Mouse (Mus musculus) embryonic facial prominence, embryonic 10.5 days (tissue): Measurements from ENCODE around the gene Rho. TPM values are rescaled to one million over a fixed set of nuclear protein-coding genes. Genes with fewer than 3 reads are reported as not detected.

Experiments
- DNase-seq: peaks from one replicate; pipeline ENCODE4 v3.0.0-alpha.2; 2017; ENCODE audit warnings: low spot score
- H3K27ac ChIP-seq: fragments of 300-500 bp; sonication (generic); replicated peaks from 2 replicates; pipeline ENCODE4 v1.5.1; 2016; ENCODE audit warnings: mild to moderate bottlenecking
- H3K27me3 ChIP-seq: fragments of 300-500 bp; sonication (generic); replicated peaks from 2 replicates; pipeline ENCODE4 v1.6.1; 2016; ENCODE audit warnings: low read depth, mild to moderate bottlenecking; ENCODE audit not compliant: poor library complexity, severe bottlenecking
- H3K36me3 ChIP-seq: fragments of 300-500 bp; sonication (generic); replicated peaks from 2 replicates; pipeline ENCODE4 v1.6.1; 2016; ENCODE audit warnings: mild to moderate bottlenecking, moderate library complexity
- H3K4me1 ChIP-seq: fragments of 300-500 bp; sonication (generic); 2 replicates; pipeline ENCODE4 v1.6.1; 2016
- H3K4me3 ChIP-seq: fragments of 300-500 bp; sonication (generic); 2 replicates; pipeline ENCODE4 v1.5.1; 2016; ENCODE audit warnings: mild to moderate bottlenecking, moderate library complexity
- H3K9me3 ChIP-seq: fragments of 300-500 bp; sonication (generic); 2 replicates; pipeline ENCODE4 v1.6.1; 2016; ENCODE audit warnings: mild to moderate bottlenecking
- WGBS: fragments of 180-500 bp; shearing (Covaris S2); methylation state at CpG from one replicate; pipeline ENCODE4 v1.1.7; 2016; 5-methylcytosine and 5-hydroxymethylcytosine counted together
- polyA plus RNA-seq: library from polyadenylated mRNA; unstranded; fragments of >200 nt; fragmentation: Nextera tagmentation; extraction: Ambion mirVana; gene quantifications from 2 replicates; pipeline ENCODE4 v1.2.1, GENCODE M21; 2016

Gene Rho
- polyA plus RNA-seq, 1 experiment from 2014 or later: 0.51 TPM

DNA sequence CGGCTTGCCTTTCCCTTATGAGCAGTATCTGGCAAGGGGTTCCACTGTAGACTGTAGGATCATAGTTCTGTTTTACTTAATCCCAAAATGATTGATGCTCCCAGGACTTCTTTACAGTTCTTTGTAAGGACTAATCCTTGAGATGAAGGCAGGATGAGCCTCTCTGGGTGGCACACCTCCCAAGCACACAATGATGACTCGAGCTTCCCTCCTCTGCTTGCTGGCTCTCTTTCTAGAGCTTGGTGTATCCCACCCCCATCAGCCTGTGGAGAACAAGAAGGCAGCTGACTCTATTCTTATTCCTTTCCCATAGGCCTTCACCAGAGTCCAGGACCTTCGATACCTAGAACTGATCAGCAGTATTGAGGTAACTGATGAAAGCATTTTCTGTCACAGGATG is 29.0 kb upstream of the Rho start:
- no peak overlapping the region for H3K27ac ChIP-seq
- 86% methylated on average over 3 of the region's 3 CpGs for WGBS
- DNase-seq: no peak
- H3K9me3 ChIP-seq: no peaks in the 10 kb centered on the region
- peaks cover 64% of the 10 kb centered on the region for H3K36me3 ChIP-seq
- no peaks in the 10 kb centered on the region for H3K27me3 ChIP-seq
- H3K4me3 ChIP-seq: no peak overlapping the region
- peaks cover 37% of the 10 kb centered on the region for H3K4me1 ChIP-seq

DNA sequence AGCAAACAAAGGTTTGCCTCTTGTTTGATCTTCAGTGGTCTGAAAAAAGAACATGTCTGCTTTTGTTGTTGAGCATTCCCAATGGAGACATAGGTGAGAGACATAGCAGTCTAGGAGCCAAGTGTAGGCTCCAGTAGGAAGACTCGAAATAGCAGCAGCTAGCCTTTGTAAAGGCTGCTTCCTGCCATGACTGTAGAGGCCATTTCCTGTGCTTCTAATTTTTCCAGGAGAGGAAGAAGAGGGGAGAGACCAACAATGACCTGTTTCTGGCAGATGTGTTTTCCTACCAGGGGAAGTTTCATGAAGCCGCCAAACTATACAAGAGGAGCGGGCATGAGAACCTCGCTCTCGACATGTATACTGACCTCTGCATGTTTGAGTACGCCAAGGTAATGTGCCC is 26.0 kb upstream of the Rho start:
- WGBS: 89% methylated on average over 6 of the region's 6 CpGs
- Histone ChIP-seq H3K9me3 (no peaks in the 10 kb centered on the region), H3K4me3 (no peak overlapping the region), H3K27ac (no peak overlapping the region), H3K36me3 (peaks cover 54% of the 10 kb centered on the region), H3K27me3 (no peaks in the 10 kb centered on the region), H3K4me1 (peaks cover 41% of the 10 kb centered on the region)
- DNase-seq: no peak

DNA sequence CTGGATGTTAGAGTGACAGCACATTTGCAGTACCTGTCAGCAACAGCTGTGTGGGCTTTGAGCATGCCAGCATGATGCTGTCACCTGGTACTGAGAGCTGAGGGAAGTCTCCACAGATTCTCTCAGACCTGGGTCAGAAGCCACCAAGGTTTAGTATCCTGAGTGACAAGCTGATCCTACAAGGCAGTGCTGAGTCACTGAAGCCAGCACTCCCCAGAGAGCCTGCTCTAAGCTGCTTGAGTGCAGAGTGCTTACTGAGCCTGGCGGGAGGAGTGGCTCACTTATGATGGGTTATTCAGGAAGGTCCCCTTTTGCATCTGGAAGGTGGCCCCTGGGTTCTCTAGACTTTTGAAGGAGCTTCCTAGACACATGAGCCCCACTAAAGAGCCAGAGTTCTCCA is 25.1 kb upstream of the Rho start:
- Histone ChIP-seq H3K4me3 (no peak overlapping the region), H3K9me3 (no peaks in the 10 kb centered on the region), H3K36me3 (peaks cover 58% of the 10 kb centered on the region), H3K4me1 (peaks cover 37% of the 10 kb centered on the region), H3K27ac (no peak overlapping the region), H3K27me3 (no peaks in the 10 kb centered on the region)
- WGBS: 79% methylated on average over 1 of the region's 1 CpGs
- DNase-seq: no peak

DNA sequence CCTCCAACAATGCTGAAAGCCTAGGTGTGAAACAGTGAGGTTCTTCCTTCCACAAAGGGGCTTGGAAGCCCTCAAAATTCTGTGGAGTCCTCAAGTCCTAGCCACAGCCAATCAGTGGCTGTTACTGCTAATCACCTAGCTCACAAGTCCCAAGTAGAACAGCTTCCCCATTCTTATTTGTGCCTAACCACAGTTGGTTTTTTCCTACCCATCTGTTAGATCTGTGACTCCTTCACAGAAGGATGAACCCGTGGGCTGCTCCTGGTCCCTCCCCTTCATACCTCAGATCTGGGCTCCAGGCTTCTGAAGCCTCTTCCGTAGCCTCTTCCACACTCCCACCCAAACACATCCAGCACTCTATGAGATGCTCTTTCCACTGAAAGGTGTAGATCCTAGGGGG is 24.7 kb upstream of the Rho start:
- Histone ChIP-seq H3K4me3 (no peak overlapping the region), H3K4me1 (peaks cover 33% of the 10 kb centered on the region), H3K27me3 (no peaks in the 10 kb centered on the region), H3K27ac (no peak overlapping the region), H3K9me3 (no peaks in the 10 kb centered on the region), H3K36me3 (peaks cover 58% of the 10 kb centered on the region)
- DNase-seq: no peak
- WGBS: 82% methylated on average over 2 of the region's 2 CpGs

- H3K27ac ChIP-seq: no peak overlapping the region
- H3K4me1 ChIP-seq: peaks cover 32% of the 10 kb centered on the region
- no peaks in the 10 kb centered on the region for H3K9me3 ChIP-seq
- 59% methylated on average over 6 of the region's 6 CpGs for WGBS
- no peak for DNase-seq
- H3K36me3 ChIP-seq: peaks cover 47% of the 10 kb centered on the region
- no peaks in the 10 kb centered on the region for H3K27me3 ChIP-seq
- no peak overlapping the region for H3K4me3 ChIP-seq
Observed at GRCm38 (mm10) chr6:115908421-115908982, 23.0 kb upstream of the Rho start.

GRCm38 (mm10) chr6:115909052-115909451 is 22.5 kb upstream of the Rho start:
- H3K27me3 ChIP-seq: no peaks in the 10 kb centered on the region
- DNase-seq: no peak
- H3K27ac ChIP-seq: peak overlapping the region; percentile 30; the same call in 1 of the 2 replicates
- H3K9me3 ChIP-seq: no peaks in the 10 kb centered on the region
- H3K36me3 ChIP-seq: peaks cover 48% of the 10 kb centered on the region
- H3K4me1 ChIP-seq: peaks cover 32% of the 10 kb centered on the region
- H3K4me3 ChIP-seq: no peak overlapping the region
- WGBS: 62% methylated on average over 3 of the region's 3 CpGs

GRCm38 (mm10) chr6:115909940-115910339 is 21.6 kb upstream of the Rho start:
- no peaks in the 10 kb centered on the region for H3K27me3 ChIP-seq
- H3K36me3 ChIP-seq: peaks cover 44% of the 10 kb centered on the region
- peaks cover 29% of the 10 kb centered on the region for H3K4me1 ChIP-seq
- H3K9me3 ChIP-seq: no peaks in the 10 kb centered on the region
- H3K4me3 ChIP-seq: no peak overlapping the region
- no peak for DNase-seq
- WGBS: 62% methylated on average over 8 of the region's 8 CpGs
- no peak overlapping the region; the same call in 1 of the 2 replicates for H3K27ac ChIP-seq

DNA sequence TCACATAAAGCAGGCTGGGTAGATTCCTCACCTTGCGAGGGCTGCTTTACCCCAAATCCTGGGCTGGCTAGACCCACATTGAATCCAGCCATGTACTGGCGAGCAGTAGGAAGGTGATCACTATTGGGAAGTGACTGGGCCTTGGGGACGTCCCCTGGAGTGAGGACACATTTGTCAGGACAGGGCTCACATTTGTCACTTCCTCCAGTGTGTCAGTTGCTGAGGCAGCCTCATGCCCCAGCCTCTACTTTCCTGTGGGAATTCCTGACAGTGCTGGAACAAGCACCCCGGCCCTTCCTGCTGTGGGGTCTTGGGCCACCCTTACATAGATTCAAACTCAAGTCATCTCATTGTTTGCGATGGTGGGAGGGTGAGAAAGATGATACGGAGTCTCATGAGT is 19.8 kb upstream of the Rho start:
- Histone ChIP-seq H3K9me3 (no peaks in the 10 kb centered on the region), H3K27ac (no peak overlapping the region), H3K36me3 (peaks cover 30% of the 10 kb centered on the region), H3K4me1 (peaks cover 37% of the 10 kb centered on the region), H3K4me3 (no peak overlapping the region), H3K27me3 (no peaks in the 10 kb centered on the region)
- DNase-seq: no peak
- 84% methylated on average over 6 of the region's 6 CpGs for WGBS

DNA sequence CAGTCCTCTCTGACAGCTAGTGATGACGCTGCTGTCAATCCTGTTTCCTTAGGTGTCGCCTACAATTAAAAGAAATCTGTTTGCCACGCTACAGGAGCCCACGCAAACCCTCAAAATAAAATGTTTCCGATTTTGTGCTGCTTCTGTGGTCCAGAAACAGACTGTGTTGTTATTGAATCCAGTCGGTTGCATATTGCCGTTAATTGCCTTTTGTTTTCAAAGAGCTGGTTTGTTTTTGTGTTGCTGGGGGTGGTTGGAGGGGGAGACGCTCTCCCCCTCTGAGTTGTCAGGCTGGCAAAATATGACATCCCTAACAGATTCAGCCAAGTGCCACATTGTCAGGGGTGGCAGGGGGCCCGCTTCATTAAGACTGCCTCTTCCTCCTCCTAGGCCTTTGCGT is 18.1 kb upstream of the Rho start:
- DNase-seq: no peak
- H3K4me3 ChIP-seq: no peak overlapping the region
- H3K36me3 ChIP-seq: peaks cover 29% of the 10 kb centered on the region
- no peak overlapping the region for H3K27ac ChIP-seq
- WGBS: 86% methylated on average over 10 of the region's 10 CpGs
- no peaks in the 10 kb centered on the region for H3K27me3 ChIP-seq
- H3K9me3 ChIP-seq: no peaks in the 10 kb centered on the region
- peaks cover 34% of the 10 kb centered on the region for H3K4me1 ChIP-seq

- Histone ChIP-seq H3K27ac (no peak overlapping the region), H3K9me3 (no peaks in the 10 kb centered on the region), H3K4me3 (no peak overlapping the region), H3K36me3 (peaks cover 34% of the 10 kb centered on the region), H3K27me3 (no peaks in the 10 kb centered on the region), H3K4me1 (peaks cover 24% of the 10 kb centered on the region)
- DNase-seq: no peak
- WGBS: 92% methylated on average over 15 of the region's 15 CpGs
Observed at GRCm38 (mm10) chr6:115914511-115915202, 16.9 kb upstream of the Rho start.

- WGBS: 80% methylated on average over 17 of the region's 17 CpGs
- peaks cover 21% of the 10 kb centered on the region for H3K4me1 ChIP-seq
- H3K27ac ChIP-seq: 0 out of 2 replicates have a peak overlapping the region, but pooled peaks have one; percentile 10
- no peak overlapping the region for H3K4me3 ChIP-seq
- no peaks in the 10 kb centered on the region for H3K9me3 ChIP-seq
- no peak for DNase-seq
- H3K36me3 ChIP-seq: peaks cover 35% of the 10 kb centered on the region
- no peaks in the 10 kb centered on the region for H3K27me3 ChIP-seq
Observed at GRCm38 (mm10) chr6:115915601-115916445, 15.7 kb upstream of the Rho start.

DNA sequence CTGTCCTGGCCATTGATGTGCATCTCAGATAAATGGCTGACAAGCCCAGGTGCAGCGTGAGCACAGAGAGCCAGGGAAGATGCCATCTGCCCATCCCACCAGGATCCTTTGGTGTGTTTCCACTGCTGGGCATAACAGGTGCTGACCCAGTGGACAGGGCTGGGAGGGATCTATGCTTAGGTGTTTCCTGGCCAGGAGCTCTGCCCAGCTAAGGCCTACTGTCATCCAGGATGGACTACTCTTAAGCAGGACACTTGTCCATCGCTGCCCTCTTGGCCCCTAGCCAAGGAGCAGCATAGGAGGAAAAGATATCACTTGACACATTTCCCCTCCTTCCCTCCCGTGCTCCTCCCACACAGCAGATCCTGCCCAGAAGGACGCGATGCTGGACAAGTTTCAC is 14.9 kb upstream of the Rho start:
- Histone ChIP-seq H3K4me3 (no peak overlapping the region), H3K36me3 (peaks cover 34% of the 10 kb centered on the region), H3K9me3 (no peaks in the 10 kb centered on the region), H3K27ac (no peak overlapping the region), H3K27me3 (no peaks in the 10 kb centered on the region), H3K4me1 (peaks cover 21% of the 10 kb centered on the region)
- no peak for DNase-seq
- 87% methylated on average over 5 of the region's 5 CpGs for WGBS
